Comparison of ENCODE assay signal across 26 mouse cellular contexts in the genomic region with DNA sequence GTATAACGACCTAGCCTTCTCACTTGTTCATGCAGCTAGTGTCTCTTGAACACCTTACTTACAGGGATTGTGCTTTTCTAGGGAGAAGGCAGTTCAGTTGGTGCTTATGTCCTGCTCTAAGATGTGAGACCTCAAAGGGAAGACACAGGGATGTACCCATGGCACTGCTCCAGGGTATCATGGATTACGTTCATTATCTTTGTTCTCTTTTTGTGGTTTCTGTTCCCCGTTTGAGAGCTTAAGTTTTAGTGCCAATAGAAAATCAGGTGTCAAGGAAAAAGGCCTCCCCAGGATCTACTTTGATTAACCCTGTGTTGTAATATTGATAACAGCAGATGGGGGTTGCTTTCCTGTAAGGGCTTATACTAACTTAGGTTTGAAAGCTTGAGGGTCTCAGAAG.
"Had no signal": no experiment of that assay in that cellular context is flagged by ENCODE, and none has a peak within 500 bp of the region (broad histone marks: within the 10 kb centered on the region; RNA-seq: fewer than 3 reads in every experiment).

No protein-coding gene starts in this region.

- H3K4me2 ChIP-seq: heart, embryonic 11.5 days; heart, embryonic 13.5 days; heart, embryonic 15.5 days; hindbrain, embryonic 12.5 days; hindbrain, embryonic 14.5 days; intestine, embryonic 15.5 days; limb, embryonic 12.5 days; liver, embryonic 11.5 days; liver, embryonic 13.5 days had no signal

- H3K9me3 ChIP-seq: heart, embryonic 13.5 days; heart, embryonic 15.5 days; hindbrain, embryonic 10.5 days; hindbrain, embryonic 12.5 days; intestine, embryonic 15.5 days; limb, embryonic 10.5 days; limb, embryonic 12.5 days; liver, embryonic 13.5 days had no signal

- DNase-seq: gastrocnemius, postnatal 14 days; gastrocnemius, postnatal 36 days; heart, adult 2 months; heart, postnatal 4 days; kidney, adult 18-20 months; kidney, adult 8-10 months; kidney, postnatal 10 days; kidney, postnatal 25 days; kidney, postnatal 4 days; liver; liver, embryonic 13.5 days had no signal

- H3K4me3 ChIP-seq: heart, adult 2 months; heart, embryonic 13.5 days; heart, embryonic 15.5 days; hindbrain, embryonic 10.5 days; hindbrain, embryonic 12.5 days; intestine, embryonic 15.5 days; layer of hippocampus, adult 2 months; left cerebral cortex, adult 2 months; limb, embryonic 10.5 days; limb, embryonic 12.5 days; liver, embryonic 13.5 days had no signal

- H3K27ac ChIP-seq: heart, adult 2 months; heart, embryonic 13.5 days; heart, embryonic 15.5 days; hindbrain, embryonic 10.5 days; hindbrain, embryonic 12.5 days; hindbrain, embryonic 14.5 days; intestine, embryonic 15.5 days; layer of hippocampus, adult 2 months; left cerebral cortex, adult 2 months; limb, embryonic 10.5 days; limb, embryonic 12.5 days; liver, embryonic 13.5 days had no signal

- H3K4me1 ChIP-seq: heart, embryonic 13.5 days; heart, embryonic 15.5 days; hindbrain, embryonic 10.5 days; hindbrain, embryonic 12.5 days; intestine, embryonic 15.5 days; limb, embryonic 10.5 days; limb, embryonic 12.5 days; liver, embryonic 13.5 days had no signal

- ATAC-seq: hindbrain, embryonic 16.5 days; inflammation-experienced regulatory T-cells, adult 6 months; intestine, embryonic 15.5 days; intestine, postnatal 0 days had no signal

- H3K27me3 ChIP-seq: heart, embryonic 13.5 days; heart, embryonic 15.5 days; hindbrain, embryonic 12.5 days; intestine, embryonic 15.5 days; limb, embryonic 12.5 days; liver, embryonic 13.5 days had no signal

- H3K9ac ChIP-seq: heart, embryonic 13.5 days; heart, embryonic 15.5 days; hindbrain, embryonic 12.5 days; hindbrain, embryonic 14.5 days; intestine, embryonic 15.5 days; limb, embryonic 12.5 days; liver, embryonic 13.5 days had no signal
